Mouse (Mus musculus) layer of hippocampus, adult 11-12 months (tissue): ENCODE results near the gene Rilp.
"Not testable (repeated sequence)": the region's sequence is repeated elsewhere in the genome, so short reads cannot be mapped to it uniquely, and the experiment has no call there.

Experiments used
- DNase-seq: peaks from one replicate; pipeline ENCODE4 v3.0.0; 2022; ENCODE audit warnings: low spot score

Gene Rilp

GRCm38 (mm10) chr11:75534286-75535033 is 24.6 kb downstream of the Rilp start:
- no peak for DNase-seq

GRCm38 (mm10) chr11:75535106-75535795 is 25.4 kb downstream of the Rilp start:
- DNase-seq: no peak

GRCm38 (mm10) chr11:75536255-75537024 is 26.5 kb downstream of the Rilp start:
- DNase-seq: no peak

DNA sequence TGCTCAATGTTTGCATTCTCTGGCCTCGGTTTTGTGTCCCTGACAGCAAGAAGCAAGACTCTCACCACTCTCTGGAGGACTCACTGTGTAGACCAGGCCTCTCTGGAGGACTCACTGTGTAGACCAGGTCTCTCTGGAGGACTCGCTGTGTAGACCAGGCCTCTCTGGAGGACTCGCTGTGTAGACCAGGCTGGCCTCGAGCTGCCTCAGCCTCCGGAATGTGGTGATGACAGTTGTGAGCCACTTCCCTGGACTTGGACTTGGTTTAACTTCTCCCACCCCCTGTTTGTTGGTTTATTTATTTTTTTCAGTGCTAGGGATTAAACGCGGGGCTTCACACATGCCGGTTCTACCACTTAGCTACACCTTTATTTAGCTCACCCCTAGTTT is 27.1 kb downstream of the Rilp start:
- DNase-seq: no peak

DNA sequence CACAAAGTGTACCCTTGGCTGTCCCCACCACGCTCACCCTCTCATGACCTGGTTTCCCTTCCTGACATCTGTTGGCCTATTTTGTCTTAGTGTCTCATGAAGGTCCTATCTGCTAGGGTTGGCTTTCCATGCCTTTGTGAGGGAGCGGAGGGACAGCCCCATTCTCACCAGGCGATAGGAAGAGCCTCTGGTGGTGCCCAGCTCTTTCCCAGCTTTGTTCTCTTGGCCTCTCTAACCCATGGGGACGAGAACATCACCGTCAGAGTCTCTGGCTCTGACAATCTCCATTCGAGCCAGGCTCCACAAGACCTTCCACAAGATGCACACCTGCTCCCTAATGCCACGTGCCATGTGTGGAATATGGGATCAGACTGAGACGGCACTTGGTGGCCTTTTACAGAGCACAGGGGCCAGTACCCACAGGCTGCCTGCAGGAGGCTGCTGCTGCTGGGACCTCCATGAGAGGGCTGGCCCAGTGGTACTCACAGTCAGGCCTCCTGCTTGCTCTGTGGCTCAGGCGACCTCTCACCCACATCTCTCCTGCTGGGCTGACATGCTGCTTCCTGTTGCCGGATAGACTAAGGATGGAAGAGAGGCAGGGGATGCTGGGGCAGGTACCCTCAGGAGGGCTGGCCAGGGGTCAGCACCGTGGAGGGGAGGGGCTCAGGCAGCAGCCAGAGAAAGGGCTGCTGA is 27.7 kb downstream of the Rilp start:
- DNase-seq: no peak

GRCm38 (mm10) chr11:75538184-75538969 is 28.5 kb downstream of the Rilp start:
- DNase-seq: no peak

GRCm38 (mm10) chr11:75538970-75539299 is 29.0 kb downstream of the Rilp start:
- DNase-seq: no peak

- DNase-seq: no peak
These were observed 30.3 kb downstream of the Rilp start for GRCm38 (mm10) chr11:75540209-75540608.

DNA sequence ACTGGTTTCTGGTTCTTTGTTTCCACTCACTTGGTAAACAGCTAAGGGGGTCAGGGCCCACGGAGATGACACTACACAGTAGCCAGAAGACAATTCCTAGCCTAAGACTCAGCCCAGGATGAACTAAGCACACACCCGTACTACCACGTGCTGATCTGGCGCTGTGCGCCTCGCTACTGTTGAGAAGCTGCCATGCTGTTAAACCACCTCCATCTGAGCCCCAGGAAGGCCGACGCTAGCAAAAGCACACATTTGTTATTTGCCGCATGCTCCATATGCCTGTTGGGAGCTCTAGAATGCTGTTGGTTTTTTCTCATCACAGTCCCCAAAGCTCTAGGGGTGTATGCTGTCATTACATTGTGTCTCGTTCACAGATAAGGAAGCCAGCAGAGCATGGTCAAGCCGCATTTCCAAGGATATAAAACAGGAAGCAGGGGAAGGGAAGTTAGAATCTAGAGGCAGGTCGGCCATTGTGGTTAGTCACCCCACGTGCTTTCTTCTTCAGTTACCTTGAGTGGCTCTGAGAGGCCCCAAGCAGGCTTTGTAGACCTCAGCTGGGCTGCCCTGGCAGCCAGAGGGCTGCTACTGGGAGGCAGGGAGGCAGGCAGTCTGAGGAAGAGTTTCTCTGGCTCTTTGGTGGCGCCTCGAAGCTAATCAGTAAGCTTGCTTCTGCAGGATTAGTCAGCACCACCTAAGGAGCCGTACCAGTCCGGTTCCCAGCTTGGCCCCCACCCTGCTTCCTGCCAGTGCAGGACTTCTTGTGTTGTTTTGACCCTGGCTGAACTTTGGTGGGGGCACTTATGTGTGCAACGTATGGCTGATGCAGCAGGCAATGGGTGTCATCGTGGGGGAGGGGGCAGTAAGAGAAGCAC is 31.1 kb downstream of the Rilp start:
- peak; percentile 71 for DNase-seq

- DNase-seq: no peak
These were observed 34.8 kb downstream of the Rilp start for GRCm38 (mm10) chr11:75544713-75545112.

DNA sequence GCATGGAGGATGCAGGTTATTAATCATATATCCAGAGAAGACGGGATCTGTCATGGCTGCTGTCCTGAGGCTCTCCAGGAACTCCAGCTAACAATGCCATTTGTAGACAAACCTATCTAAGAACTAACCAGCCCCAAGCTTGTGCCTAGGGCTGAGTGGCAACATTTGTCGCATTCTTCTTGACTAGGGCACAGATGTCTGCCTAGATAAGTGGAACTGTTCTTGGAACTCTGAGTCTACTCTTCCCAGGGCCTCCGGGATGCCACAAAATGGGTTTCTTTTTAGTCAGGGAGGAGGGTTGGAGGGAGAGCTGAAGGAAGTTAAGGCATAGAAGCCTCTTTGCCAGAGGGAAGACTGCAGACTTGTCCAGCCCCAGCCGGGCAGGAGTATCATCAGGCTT is 36.2 kb downstream of the Rilp start:
- DNase-seq: no peak

GRCm38 (mm10) chr11:75549658-75550111 is 39.8 kb downstream of the Rilp start:
- DNase-seq: no peak

- no peak for DNase-seq
These were observed 40.5 kb downstream of the Rilp start for GRCm38 (mm10) chr11:75550200-75550946.

GRCm38 (mm10) chr11:75551321-75551720 is 41.4 kb downstream of the Rilp start:
- DNase-seq: no peak

DNA sequence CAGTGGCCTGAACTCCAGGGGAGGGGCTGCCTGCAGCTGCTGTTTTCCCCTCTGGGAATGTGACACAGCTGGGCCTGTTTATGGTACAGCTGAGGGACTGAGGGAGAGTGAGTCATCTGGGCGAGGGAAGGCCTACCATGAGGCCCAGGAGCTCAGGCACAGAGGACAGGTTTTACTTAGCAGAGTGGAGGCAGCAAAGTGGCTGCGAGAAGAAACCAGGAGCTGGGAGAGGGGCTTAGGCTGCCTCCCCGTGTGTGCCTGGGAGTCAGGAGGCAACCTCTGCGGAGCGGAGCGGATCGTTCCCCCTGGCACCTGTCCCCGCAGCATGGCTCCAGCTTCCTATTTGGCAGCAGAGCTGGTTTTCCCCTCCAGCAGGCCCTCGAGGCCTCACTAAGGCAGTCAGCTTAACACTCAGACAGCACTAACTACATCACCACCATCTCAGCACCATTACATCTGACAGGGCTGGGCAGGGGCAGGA is 42.1 kb downstream of the Rilp start:
- no peak for DNase-seq

DNA sequence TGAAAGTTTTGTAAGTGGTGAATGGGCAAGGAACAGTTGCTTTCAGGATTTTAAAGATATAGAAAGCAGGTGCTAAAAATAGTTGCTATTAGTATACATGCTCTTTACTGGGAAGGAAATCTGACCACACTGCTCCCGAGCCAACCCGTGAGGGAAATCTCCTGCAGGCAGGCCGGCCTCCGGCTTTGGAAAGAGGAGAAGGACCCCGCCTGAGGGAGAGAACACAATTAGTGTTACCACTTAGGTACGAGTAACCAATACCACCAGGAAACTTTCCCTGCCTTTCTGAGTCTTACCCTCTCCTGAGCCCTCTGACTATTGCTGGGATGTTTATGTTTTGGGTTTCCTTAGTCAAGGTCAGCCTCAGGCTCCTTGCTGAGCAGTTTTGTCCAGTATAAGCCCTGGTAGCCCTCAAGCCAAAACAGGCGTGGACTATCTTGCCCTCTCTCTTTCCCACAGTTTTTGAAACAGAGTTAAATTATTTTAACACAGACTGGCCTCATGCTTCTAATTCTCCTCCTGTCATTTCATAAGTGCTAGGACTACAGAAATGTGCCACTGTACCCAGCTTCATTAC is 43.1 kb downstream of the Rilp start:
- DNase-seq: no peak

DNA sequence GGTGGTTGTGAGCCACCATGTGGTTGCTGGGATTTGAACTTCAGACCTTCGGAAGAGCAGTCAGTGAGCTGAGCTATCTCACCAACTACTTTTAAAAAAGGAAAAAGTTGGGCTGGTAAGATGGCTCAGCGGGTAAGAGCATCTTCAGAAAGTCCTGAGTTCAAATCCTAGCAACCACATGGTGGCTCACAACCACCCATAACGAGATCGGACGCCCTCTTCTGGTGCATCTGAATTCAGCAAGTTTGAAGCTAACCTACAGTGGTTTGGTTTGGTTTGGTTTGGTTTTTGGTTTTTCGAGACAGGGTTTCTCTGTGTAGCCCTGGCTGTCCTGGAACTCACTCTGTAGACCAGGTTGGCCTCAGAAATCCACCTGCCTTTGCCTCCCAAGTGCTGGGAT is 46.1 kb downstream of the Rilp start:
- DNase-seq: not testable (repeated sequence)

GRCm38 (mm10) chr11:75557142-75557541 is 47.2 kb downstream of the Rilp start:
- DNase-seq: no peak

- no peak for DNase-seq
These were observed 48.2 kb downstream of the Rilp start for GRCm38 (mm10) chr11:75558101-75558500.
